Mouse (Mus musculus): Measurements from ENCODE around the gene Gm49394.

DNA sequence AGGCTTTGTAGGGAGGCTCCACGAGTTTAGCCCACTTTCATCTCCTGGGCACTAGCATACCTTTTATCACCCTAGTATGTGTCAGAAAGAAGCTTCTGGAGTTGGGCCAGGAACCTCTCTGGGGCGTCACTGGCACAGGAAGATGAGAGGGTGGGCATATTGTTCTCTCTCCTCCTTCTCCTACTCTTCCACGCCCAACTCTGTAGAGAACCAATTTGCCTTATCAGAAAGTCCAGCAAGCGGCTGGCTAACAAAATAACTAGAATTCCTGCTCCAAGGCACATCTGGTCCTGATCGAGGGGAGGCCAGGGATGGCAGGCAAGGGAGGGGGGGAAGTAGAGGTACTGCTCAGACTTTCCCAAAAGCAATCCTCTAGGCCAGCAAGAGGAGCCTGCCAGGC, 24.7 kb downstream of the Gm49394 start:
- TF ChIP-seq CTCF (IDR thresholded peaks at IDR 0.05; ENCODE audit: extremely low read depth, insufficient read length, insufficient replicate concordance, low read depth, low read length) (no peak), POLR2A (IDR thresholded peaks at IDR 0.05; ENCODE audit: low read depth, low read length) (no peak)
